Mouse (Mus musculus) liver, embryonic 13.5 days (tissue): ENCODE measurements around the gene Supt16. TPM values are rescaled to one million over a fixed set of nuclear protein-coding genes. Genes with fewer than 3 reads are reported as not detected.
A peak's percentile ranks its signal among the peaks of the same experiment; 100 is the strongest.

Experiments
- ATAC-seq: fragments of 200-750 bp; cut with Nextera tagmentation; 2 replicates; pipeline ENCODE4 v1.8.0; 2017; ENCODE audit warnings: low read depth, mild to moderate bottlenecking, moderate number of reproducible peaks, moderate library complexity
- DNase-seq: peaks from one replicate; pipeline ENCODE4 v3.0.0; 2022
- H3K27ac ChIP-seq: fragments of 300-500 bp; sonication (generic); 2 replicates; pipeline ENCODE4 v1.5.1; 2015; ENCODE audit warnings: moderate library complexity, mild to moderate bottlenecking, inconsistent platforms
- H3K27me3 ChIP-seq: fragments of 300-500 bp; sonication (generic); 2 replicates; pipeline ENCODE4 v1.6.1; 2015; ENCODE audit warnings: mild to moderate bottlenecking, inconsistent platforms
- H3K36me3 ChIP-seq: fragments of 300-500 bp; sonication (generic); 2 replicates; pipeline ENCODE4 v1.6.1; 2015; ENCODE audit warnings: mild to moderate bottlenecking, inconsistent platforms
- H3K4me1 ChIP-seq: fragments of 300-500 bp; sonication (generic); replicated peaks from 2 replicates; pipeline ENCODE4 v1.6.1; 2015; ENCODE audit warnings: inconsistent platforms
- H3K4me2 ChIP-seq: fragments of 300-500 bp; sonication (generic); 2 replicates; pipeline ENCODE4 v1.6.1; 2015; ENCODE audit warnings: inconsistent platforms, mild to moderate bottlenecking, moderate library complexity
- H3K4me3 ChIP-seq: fragments of 300-500 bp; sonication (generic); replicated peaks from 2 replicates; pipeline ENCODE4 v1.5.1; 2015; ENCODE audit warnings: mild to moderate bottlenecking, inconsistent platforms
- H3K9ac ChIP-seq: fragments of 300-500 bp; sonication (generic); 2 replicates; pipeline ENCODE4 v1.6.1; 2015; ENCODE audit warnings: mild to moderate bottlenecking, inconsistent platforms
- H3K9me3 ChIP-seq: fragments of 300-500 bp; sonication (generic); replicated peaks from 2 replicates; pipeline ENCODE4 v1.6.1; 2016; ENCODE audit warnings: inconsistent platforms
- WGBS: fragments of 180-500 bp; shearing (Covaris S2); methylation state at CpG from one replicate; pipeline ENCODE4 v1.1.7; 2015; ENCODE audit not compliant: insufficient replicate concordance; 5-methylcytosine and 5-hydroxymethylcytosine counted together
- polyA plus RNA-seq: library from polyadenylated mRNA; unstranded; fragments of >200 nt; fragmentation: Nextera tagmentation; extraction: Ambion mirVana; gene quantifications from 2 replicates; pipeline ENCODE4 v1.2.1, GENCODE M21; 2015

The Supt16 gene
- polyA plus RNA-seq, 1 experiment from 2014 or later = 45.6 TPM

- Histone ChIP-seq H3K9me3 (no peaks in the 10 kb centered on the region), H3K4me1 (peaks cover 64% of the 10 kb centered on the region), H3K36me3 (peaks cover 43% of the 10 kb centered on the region), H3K4me3 (peak overlapping the region; percentile 96), H3K4me2 (peak overlapping the region; percentile 85), H3K27ac (peak overlapping the region; percentile 98), H3K27me3 (no peaks in the 10 kb centered on the region), H3K9ac (peak overlapping the region; percentile 94)
- under 1% methylated on average over 59 of the region's 59 CpGs for WGBS
- ATAC-seq (peak; percentile 39), DNase-seq (no peak)
Measured at GRCm38 (mm10) chr14:52196230-52197155, 723 bp downstream of the Supt16 start.

DNA sequence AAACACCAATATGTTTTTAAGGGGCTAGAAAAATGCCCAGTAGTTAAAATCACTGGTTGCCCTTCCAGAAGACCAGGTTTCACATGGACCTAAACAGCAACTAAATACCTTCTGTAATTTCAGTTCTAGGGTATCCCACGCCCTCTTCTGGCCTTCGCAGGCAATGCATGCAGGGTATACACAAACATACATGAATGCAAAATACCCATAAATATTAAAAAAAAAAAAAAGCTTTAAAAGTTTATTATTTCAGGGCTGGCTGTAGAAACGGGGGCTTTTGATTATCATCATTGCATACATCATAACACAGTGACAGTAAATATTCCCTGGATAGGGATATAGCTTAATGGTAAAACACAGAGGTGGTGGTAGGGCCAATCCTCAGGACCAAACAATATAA, 1.5 kb downstream of the Supt16 start:
- ATAC-seq = no peak
- H3K36me3 ChIP-seq = peaks cover 41% of the 10 kb centered on the region
- H3K27me3 ChIP-seq = no peaks in the 10 kb centered on the region
- 4% methylated on average over 3 of the region's 3 CpGs for WGBS
- peak overlapping the region; percentile 96 for H3K4me3 ChIP-seq
- peaks cover 72% of the 10 kb centered on the region for H3K4me1 ChIP-seq
- peak overlapping the region; percentile 85 for H3K4me2 ChIP-seq
- H3K27ac ChIP-seq = 0 out of 2 replicates have a peak overlapping the region, but pooled peaks have one; percentile 98
- H3K9ac ChIP-seq = peak overlapping the region; percentile 94
- H3K9me3 ChIP-seq = no peaks in the 10 kb centered on the region
- DNase-seq = peak; percentile 63

- no peak overlapping the region for H3K4me3 ChIP-seq
- no peaks in the 10 kb centered on the region for H3K9me3 ChIP-seq
- peak overlapping the region; percentile 81 for H3K27ac ChIP-seq
- H3K27me3 ChIP-seq = no peaks in the 10 kb centered on the region
- peak; percentile 90 for ATAC-seq
- peak overlapping the region; percentile 40 for H3K9ac ChIP-seq
- DNase-seq = peak; percentile 70
- H3K4me2 ChIP-seq = peak overlapping the region; percentile 27
- H3K36me3 ChIP-seq = peaks cover 38% of the 10 kb centered on the region
- peaks cover 61% of the 10 kb centered on the region for H3K4me1 ChIP-seq
Measured at GRCm38 (mm10) chr14:52190740-52191359, 6.4 kb downstream of the Supt16 start.

DNA sequence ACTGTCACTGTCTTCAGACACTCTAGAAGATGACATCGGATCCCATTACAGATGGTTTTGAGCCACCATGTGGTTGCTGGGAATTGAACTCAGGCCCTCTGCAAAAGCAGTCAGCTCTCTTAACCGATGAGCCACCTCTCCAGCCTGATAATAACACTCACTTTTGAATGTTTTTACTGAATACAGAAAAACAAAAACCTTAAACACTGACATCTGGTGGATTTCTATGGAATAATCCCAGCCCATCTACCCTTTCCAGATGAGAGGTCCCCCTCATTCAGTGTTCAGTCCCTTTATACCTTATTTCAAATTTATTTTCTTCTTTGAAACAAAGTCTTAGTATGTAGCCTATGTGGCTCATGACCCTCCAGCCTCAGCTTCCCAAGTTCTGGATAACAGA, 7.7 kb downstream of the Supt16 start:
- no peak overlapping the region for H3K9ac ChIP-seq
- H3K4me2 ChIP-seq = no peak overlapping the region
- H3K36me3 ChIP-seq = peaks cover 38% of the 10 kb centered on the region
- H3K4me1 ChIP-seq = peaks cover 51% of the 10 kb centered on the region
- DNase-seq (no peak), ATAC-seq (no peak)
- WGBS = 62% methylated on average over 2 of the region's 2 CpGs
- no peaks in the 10 kb centered on the region for H3K9me3 ChIP-seq
- no peak overlapping the region for H3K4me3 ChIP-seq
- no peaks in the 10 kb centered on the region for H3K27me3 ChIP-seq
- H3K27ac ChIP-seq = no peak overlapping the region

DNA sequence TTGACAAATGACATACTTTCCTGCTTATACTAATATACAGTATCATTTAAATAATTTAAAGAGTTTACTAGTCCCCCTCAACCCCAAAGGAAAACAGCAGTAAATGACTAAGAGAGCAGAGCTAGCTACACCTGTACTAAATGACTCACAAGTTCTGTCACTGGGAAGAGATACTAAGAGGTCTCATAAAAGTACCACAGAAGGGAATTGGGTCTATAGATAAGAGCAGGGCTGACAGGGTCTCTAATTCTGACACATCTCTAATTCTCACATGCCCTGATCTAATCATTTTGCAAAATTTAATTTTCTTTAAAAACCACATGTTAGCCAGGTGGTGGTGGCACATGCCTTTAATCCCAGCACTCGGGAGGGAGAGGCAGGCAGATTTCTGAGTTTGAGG, 8.4 kb downstream of the Supt16 start:
- DNase-seq (no peak), ATAC-seq (no peak)
- H3K9ac ChIP-seq = no peak overlapping the region
- H3K27ac ChIP-seq = no peak overlapping the region
- no peaks in the 10 kb centered on the region for H3K27me3 ChIP-seq
- H3K36me3 ChIP-seq = peaks cover 36% of the 10 kb centered on the region
- 41% methylated on average over 1 of the region's 1 CpGs for WGBS
- H3K9me3 ChIP-seq = no peaks in the 10 kb centered on the region
- no peak overlapping the region for H3K4me3 ChIP-seq
- H3K4me1 ChIP-seq = peaks cover 45% of the 10 kb centered on the region
- no peak overlapping the region for H3K4me2 ChIP-seq

DNA sequence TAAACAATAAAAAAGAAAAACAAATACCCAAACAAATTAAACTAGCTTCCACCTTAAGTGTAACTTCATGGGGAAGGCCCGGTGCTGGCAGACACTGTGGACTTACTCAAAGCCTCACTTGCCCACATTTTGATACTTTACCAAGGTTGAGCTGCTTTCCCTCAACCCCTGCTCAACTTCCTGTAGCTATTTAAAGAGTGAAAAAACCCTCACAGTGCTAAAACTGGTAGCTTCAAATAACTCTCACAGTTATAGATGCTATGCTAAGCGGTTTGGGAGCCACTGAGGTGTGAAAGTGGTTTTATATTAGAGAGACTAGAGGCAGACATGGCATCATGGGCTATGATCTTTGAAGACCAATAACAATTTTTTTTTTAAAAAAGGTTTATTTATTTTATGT, 30.6 kb downstream of the Supt16 start:
- Histone ChIP-seq H3K9ac (no peak overlapping the region), H3K4me1 (no peaks in the 10 kb centered on the region), H3K36me3 (peaks cover 85% of the 10 kb centered on the region), H3K27ac (no peak overlapping the region), H3K4me3 (no peak overlapping the region), H3K27me3 (no peaks in the 10 kb centered on the region), H3K9me3 (no peaks in the 10 kb centered on the region), H3K4me2 (no peak overlapping the region)
- 79% methylated on average over 2 of the region's 2 CpGs for WGBS
- DNase-seq = no peak
- ATAC-seq = no peak

GRCm38 (mm10) chr14:52160911-52161310, 36.3 kb downstream of the Supt16 start:
- peaks cover 76% of the 10 kb centered on the region for H3K36me3 ChIP-seq
- H3K9me3 ChIP-seq = no peaks in the 10 kb centered on the region
- H3K9ac ChIP-seq = no peak overlapping the region
- ATAC-seq (no peak), DNase-seq (no peak)
- H3K4me3 ChIP-seq = no peak overlapping the region
- H3K4me2 ChIP-seq = no peak overlapping the region
- 72% methylated on average over 6 of the region's 6 CpGs for WGBS
- H3K27ac ChIP-seq = no peak overlapping the region
- no peaks in the 10 kb centered on the region for H3K4me1 ChIP-seq
- H3K27me3 ChIP-seq = no peaks in the 10 kb centered on the region

GRCm38 (mm10) chr14:52155008-52155407, 42.2 kb downstream of the Supt16 start:
- DNase-seq (no peak), ATAC-seq (no peak)
- H3K27ac ChIP-seq = no peak overlapping the region
- no peak overlapping the region for H3K4me2 ChIP-seq
- WGBS = 68% methylated on average over 2 of the region's 2 CpGs
- no peaks in the 10 kb centered on the region for H3K9me3 ChIP-seq
- no peak overlapping the region for H3K4me3 ChIP-seq
- peaks cover 20% of the 10 kb centered on the region for H3K36me3 ChIP-seq
- no peaks in the 10 kb centered on the region for H3K4me1 ChIP-seq
- H3K9ac ChIP-seq = no peak overlapping the region
- H3K27me3 ChIP-seq = no peaks in the 10 kb centered on the region; the same call in 1 of the 2 replicates

GRCm38 (mm10) chr14:52152613-52153012, 44.6 kb downstream of the Supt16 start:
- no peak overlapping the region for H3K4me2 ChIP-seq
- H3K36me3 ChIP-seq = no peaks in the 10 kb centered on the region
- DNase-seq (no peak), ATAC-seq (no peak)
- no peaks in the 10 kb centered on the region for H3K4me1 ChIP-seq
- H3K4me3 ChIP-seq = no peak overlapping the region
- H3K27ac ChIP-seq = no peak overlapping the region
- no peaks in the 10 kb centered on the region; the same call in 1 of the 2 replicates for H3K27me3 ChIP-seq
- no peaks in the 10 kb centered on the region for H3K9me3 ChIP-seq
- 49% methylated on average over 3 of the region's 3 CpGs for WGBS
- H3K9ac ChIP-seq = no peak overlapping the region

- Histone ChIP-seq H3K36me3 (no peaks in the 10 kb centered on the region), H3K27ac (no peak overlapping the region), H3K4me3 (no peak overlapping the region), H3K27me3 (no peaks in the 10 kb centered on the region; the same call in 1 of the 2 replicates), H3K9me3 (no peaks in the 10 kb centered on the region), H3K9ac (no peak overlapping the region), H3K4me1 (no peaks in the 10 kb centered on the region), H3K4me2 (no peak overlapping the region)
- 50% methylated on average over 7 of the region's 7 CpGs for WGBS
- ATAC-seq = no peak
- DNase-seq = no peak
Measured at GRCm38 (mm10) chr14:52152179-52152578, 45.0 kb downstream of the Supt16 start.

GRCm38 (mm10) chr14:52149888-52150287, 47.3 kb downstream of the Supt16 start:
- DNase-seq = no peak
- Histone ChIP-seq H3K4me2 (no peak overlapping the region), H3K4me1 (no peaks in the 10 kb centered on the region), H3K9me3 (no peaks in the 10 kb centered on the region), H3K9ac (no peak overlapping the region), H3K27me3 (no peaks in the 10 kb centered on the region; the same call in 1 of the 2 replicates), H3K27ac (no peak overlapping the region), H3K4me3 (no peak overlapping the region), H3K36me3 (no peaks in the 10 kb centered on the region)
- 54% methylated on average over 4 of the region's 4 CpGs for WGBS
- ATAC-seq = no peak
